Mouse (Mus musculus): Measurements from ENCODE around the gene Dag1.

DNA sequence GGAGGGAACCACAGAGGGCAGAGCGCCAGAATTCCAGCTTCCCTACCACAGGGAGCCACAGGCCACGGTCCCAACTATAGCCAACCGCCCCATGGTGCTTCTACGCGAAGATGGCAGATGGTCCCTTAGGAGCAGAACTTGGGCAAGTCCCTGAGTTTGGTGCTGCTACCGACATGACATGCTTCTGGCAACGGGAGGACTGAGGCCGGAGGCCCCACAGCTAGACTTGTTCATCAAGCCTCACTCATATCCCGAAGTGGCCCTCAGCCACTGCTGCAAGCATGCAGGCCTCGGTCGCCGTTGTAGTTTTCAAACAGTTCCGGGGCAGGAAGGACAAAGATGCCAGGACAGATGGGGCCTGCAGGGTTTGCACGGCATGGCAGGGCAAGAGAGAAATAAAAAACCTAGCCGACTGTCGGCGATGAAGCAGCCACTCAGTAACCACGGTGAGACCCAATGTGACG, 80.2 kb downstream of the Dag1 start:
- TF ChIP-seq CHD2 (IDR thresholded peaks at IDR 0.05; ENCODE audit: low read depth, low read length) (no peak), MAFK (IDR thresholded peaks at IDR 0.05; ENCODE audit: insufficient read depth, low read depth, low read length) (no peak), HCFC1 (IDR thresholded peaks at IDR 0.05; ENCODE audit: borderline replicate concordance, insufficient read depth, low read length) (no peak), ZC3H11A (IDR thresholded peaks at IDR 0.05; ENCODE audit: borderline replicate concordance, low read depth, low read length) (no peak), ZNF384 (IDR thresholded peaks at IDR 0.05; ENCODE audit: low read depth, low read length) (no peak)

Data from ES-E14 (cell line).